Mouse (Mus musculus) E14TG2a.4 (cell line): Measurements from ENCODE around the gene Pla2g6.
A peak's percentile ranks its signal among the peaks of the same experiment; 100 is the strongest.

ENCODE experiments used
- H3K27me3 ChIP-seq: 2 replicates; pipeline ENCODE4 v1.6.1; 2014; ENCODE audit warnings: low read length, control low read depth; ENCODE audit not compliant: insufficient read depth
- H3K36me3 ChIP-seq: 2 replicates; pipeline ENCODE4 v1.6.1; 2014; ENCODE audit warnings: low read length, control low read depth; ENCODE audit not compliant: insufficient read depth
- H3K4me1 ChIP-seq: replicated peaks from 2 replicates; pipeline ENCODE4 v1.6.1; 2014; ENCODE audit warnings: low read depth, low read length, control low read depth
- H3K4me3 ChIP-seq: replicated peaks from 2 replicates; pipeline ENCODE4 v1.5.1; 2014; ENCODE audit warnings: mild to moderate bottlenecking, low read length
- H3K9me3 ChIP-seq: 2 replicates; pipeline ENCODE4 v1.6.1; 2014; ENCODE audit warnings: low read length, control low read depth
- CTCF ChIP-seq: conservative IDR thresholded peaks from 2 replicates; pipeline ENCODE4 v1.5.1; 2014; ENCODE audit warnings: low read length
- NANOG ChIP-seq: IDR thresholded peaks from 2 replicates; pipeline ENCODE4 v1.6.1; 2014; ENCODE audit warnings: borderline replicate concordance, low read length, mixed read lengths
- POU5F1 ChIP-seq: IDR thresholded peaks from 2 replicates; pipeline ENCODE4 v1.6.1; 2014; ENCODE audit warnings: low read length, borderline replicate concordance

Pla2g6 gene

DNA sequence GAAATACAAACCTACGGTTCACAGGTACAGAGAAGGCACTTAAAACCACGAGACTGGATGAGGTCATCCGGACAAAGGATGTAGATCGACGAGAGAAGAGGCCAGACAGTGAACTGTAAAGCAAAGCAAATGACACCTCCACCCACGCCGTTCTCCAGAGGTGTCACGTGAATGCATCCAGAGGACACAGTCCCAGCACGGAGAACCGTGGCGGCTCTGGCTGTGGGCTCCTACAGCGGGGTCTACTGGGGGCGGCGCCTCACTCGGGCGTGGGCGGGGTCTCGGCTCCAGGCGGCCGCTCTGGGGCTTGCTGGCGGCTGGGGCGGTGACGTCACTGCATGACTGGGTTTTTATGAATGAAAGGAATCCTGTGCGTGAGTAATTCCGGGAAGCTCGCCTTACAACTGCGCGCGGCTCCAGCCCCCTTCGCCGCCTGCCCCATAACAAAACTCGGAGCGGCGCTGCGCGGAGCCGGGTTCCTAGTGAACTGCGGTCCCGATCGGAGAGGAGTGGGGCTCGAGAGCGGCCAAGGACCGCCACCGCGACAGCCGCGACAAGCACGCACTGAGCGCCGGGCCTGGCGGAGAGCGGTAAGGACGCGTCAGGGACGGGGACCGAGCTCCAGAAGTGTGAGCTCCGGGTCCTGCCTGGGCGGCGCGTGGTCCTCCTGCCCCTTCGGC lies 19.1 kb upstream of the Pla2g6 start:
- TF ChIP-seq CTCF: no peak
- TF ChIP-seq NANOG: no peak
- no peak for TF ChIP-seq POU5F1
- Histone ChIP-seq H3K27me3 (peaks cover 27% of the 10 kb centered on the region), H3K36me3 (no peaks in the 10 kb centered on the region), H3K4me1 (peaks cover 63% of the 10 kb centered on the region), H3K4me3 (peak overlapping the region; percentile 98), H3K9me3 (no peaks in the 10 kb centered on the region)

DNA sequence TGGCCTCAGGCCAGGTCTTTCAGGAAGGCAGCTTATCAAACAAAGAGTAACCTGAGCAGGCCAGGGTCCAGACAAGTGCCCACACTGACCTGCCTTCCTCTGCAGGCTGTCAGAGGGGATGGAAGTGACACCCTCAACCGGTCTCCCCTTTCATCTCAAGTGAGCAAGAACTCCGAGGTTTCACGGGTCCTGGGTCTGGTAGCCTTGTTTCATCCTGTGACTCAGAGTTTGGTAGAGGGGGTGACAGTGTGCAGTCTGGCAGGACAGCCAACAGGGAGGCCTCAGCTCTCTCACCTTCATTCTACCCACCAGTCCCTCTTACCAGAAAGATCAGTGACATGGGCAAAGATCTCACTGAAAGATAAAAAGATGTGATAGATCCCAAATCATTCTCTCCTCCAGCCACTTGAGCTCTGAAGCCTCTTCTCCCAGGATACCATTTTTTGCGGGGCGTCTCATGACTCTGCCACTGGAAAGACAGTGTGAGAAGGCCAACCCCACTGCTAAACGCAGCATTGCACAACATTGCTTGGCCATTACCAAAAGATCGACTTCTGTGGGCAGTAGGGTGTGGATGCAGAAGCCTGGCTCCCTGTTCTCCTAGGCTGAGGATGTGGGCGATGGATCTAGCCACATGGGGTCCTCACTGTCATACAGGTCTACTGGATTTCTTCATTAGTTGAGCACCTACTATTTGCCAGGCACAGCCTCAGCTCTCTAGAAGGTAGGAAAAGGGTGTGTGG lies 18.0 kb upstream of the Pla2g6 start, which contains the start of gene Maff:
Maff (plus strand) TSS at position 571 of the 743 bp plus-strand sequence.
- no peaks in the 10 kb centered on the region for H3K36me3 ChIP-seq
- TF ChIP-seq POU5F1: no peak
- TF ChIP-seq CTCF: no peak
- TF ChIP-seq NANOG: no peak
- peaks cover 27% of the 10 kb centered on the region for H3K27me3 ChIP-seq
- peaks cover 4% of the 10 kb centered on the region; the same call in 1 of the 2 replicates for H3K9me3 ChIP-seq
- H3K4me3 ChIP-seq: peak within 1 kb of the TSS; percentile 98
- peaks cover 53% of the 10 kb centered on the region for H3K4me1 ChIP-seq

DNA sequence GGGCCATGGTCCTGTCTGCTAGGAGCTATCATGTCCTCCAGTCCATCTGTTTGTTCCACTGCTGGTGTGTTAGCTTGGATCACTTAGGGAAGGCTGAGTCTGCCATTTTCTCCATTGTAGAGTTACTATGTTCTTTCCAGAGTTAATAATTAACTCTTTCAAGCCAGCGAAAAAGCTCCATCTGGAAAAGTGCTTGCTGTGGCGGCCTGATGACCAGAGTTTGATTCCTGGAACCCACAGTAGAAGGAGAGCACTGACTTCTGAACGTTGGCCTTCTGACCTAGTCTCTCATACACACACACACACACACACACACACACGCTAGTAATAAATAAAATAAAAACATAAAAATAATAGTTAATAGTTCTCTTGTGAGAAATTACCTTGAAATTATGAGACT lies 16.4 kb upstream of the Pla2g6 start:
- Histone ChIP-seq H3K36me3 (no peaks in the 10 kb centered on the region), H3K4me1 (peaks cover 46% of the 10 kb centered on the region), H3K27me3 (peaks cover 25% of the 10 kb centered on the region), H3K4me3 (no peak overlapping the region), H3K9me3 (peaks cover 4% of the 10 kb centered on the region; the same call in 1 of the 2 replicates)
- TF ChIP-seq NANOG: no peak
- TF ChIP-seq POU5F1: no peak
- no peak for TF ChIP-seq CTCF

DNA sequence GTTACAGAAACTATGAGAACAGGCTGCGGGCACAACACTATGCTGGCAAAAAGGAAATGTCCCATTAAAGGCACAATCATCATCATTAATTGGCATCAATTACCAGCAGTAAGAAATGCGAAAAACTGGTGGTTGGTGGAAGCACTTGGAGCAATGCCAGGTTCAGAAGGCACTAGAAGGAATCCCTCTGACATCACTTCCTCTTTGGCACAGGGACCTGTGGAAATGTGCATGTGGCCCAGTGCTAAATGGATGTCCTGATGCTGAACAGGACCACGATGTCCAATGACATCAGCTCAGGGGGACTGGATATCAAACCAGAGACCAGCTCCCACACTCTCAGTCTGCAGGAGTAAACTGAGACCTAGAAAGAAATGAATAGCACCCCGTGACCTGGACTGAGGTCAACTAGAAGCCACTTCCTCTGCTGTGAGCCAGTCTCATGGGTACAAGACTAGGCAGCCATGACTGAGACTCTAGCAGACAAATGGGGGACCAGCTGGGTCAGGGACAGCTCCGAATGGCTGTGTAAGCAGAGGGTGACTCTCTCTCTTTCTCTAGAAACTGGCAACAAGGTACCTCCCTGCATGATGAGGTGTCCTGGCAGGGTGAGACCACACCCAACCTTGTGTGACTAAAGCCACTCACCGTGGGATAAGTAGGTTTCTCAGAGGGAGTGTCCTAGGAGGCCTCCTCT lies 14.6 kb upstream of the Pla2g6 start:
- peaks cover 33% of the 10 kb centered on the region for H3K4me1 ChIP-seq
- TF ChIP-seq CTCF: no peak
- TF ChIP-seq NANOG: no peak
- no peak for TF ChIP-seq POU5F1

DNA sequence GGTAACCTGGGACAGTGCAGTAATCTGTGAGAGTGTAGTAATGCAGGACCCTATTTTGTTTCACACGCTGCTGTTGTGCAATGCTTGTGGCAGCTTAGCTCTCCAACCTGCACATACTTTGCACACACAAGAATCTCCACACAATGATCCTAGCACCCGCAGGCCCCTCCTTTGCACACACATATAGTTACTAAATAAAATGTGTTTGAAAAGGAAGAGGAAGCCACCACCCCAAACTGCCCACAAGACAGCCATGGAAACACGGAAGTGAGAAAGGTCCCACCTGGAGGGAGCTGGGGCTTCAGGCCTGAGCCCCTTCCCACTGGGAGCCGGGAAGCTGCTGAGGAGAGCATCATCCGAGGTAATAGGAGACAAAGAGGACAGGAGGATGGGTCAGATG lies 10.8 kb upstream of the Pla2g6 start:
- Histone ChIP-seq H3K9me3 (peaks cover 4% of the 10 kb centered on the region; the same call in 1 of the 2 replicates), H3K4me3 (no peak overlapping the region), H3K27me3 (no peaks in the 10 kb centered on the region), H3K4me1 (peaks cover 41% of the 10 kb centered on the region), H3K36me3 (no peaks in the 10 kb centered on the region)
- no peak for TF ChIP-seq CTCF
- TF ChIP-seq NANOG: no peak
- no peak for TF ChIP-seq POU5F1

More for the DNA sequence above, 14.6 kb upstream of the Pla2g6 start:
- Histone ChIP-seq H3K4me3 (no peak overlapping the region), H3K9me3 (peaks cover 4% of the 10 kb centered on the region; the same call in 1 of the 2 replicates), H3K27me3 (peaks cover 10% of the 10 kb centered on the region), H3K36me3 (no peaks in the 10 kb centered on the region)

DNA sequence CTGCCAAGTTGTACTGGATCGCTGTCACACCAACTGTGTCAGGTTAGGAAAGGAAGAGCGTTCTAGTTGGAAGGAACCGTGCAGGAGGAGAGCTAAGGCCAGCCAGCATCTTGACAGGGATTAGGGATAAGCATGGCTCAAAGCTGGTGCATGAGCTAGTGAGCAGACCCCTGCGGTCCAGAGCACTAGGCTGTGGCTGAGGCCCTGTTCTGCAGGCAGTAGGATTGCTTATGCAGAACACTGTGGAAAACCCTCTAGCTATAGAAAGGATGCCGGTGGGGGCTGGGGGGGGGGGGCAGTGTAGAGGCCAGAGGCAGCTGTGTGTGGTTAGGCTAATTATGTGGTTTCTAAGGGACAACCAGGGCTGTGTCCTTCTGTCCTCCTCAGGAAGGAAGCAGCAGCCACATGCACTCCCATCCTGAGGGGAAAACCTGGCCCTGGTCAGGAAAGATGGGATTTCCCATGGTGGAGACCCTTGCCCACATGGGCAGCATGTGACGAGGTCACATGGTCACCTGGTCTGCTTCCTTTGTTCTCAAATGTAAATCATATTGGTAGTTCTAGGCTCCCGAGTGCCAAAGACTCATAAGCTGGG lies 7.0 kb upstream of the Pla2g6 start:
- Histone ChIP-seq H3K4me1 (peaks cover 62% of the 10 kb centered on the region), H3K4me3 (no peak overlapping the region; the same call in 1 of the 2 replicates), H3K9me3 (no peaks in the 10 kb centered on the region), H3K27me3 (no peaks in the 10 kb centered on the region), H3K36me3 (no peaks in the 10 kb centered on the region)
- TF ChIP-seq POU5F1 (no peak), CTCF (no peak), NANOG (no peak)

DNA sequence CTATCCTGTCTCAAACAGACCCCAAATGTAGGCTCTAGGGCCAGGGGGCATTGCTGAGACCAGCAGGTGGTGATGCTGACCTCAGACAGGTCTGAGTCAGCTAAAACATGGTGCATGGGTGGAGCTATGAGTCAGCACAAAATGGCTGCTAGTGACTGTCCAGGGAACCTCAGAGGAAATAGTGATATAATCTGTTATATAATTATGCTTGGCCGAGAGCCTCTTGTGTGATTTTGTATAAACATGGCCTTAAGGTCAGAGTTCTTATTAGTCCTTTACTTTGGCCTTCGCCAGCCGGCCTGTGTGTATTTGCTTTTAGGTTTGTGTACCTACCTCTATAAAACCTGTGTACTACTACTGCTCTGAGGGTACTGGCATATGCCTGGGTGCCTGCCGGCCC lies 5.2 kb upstream of the Pla2g6 start:
- Histone ChIP-seq H3K9me3 (no peaks in the 10 kb centered on the region), H3K4me3 (0 out of 2 replicates have a peak overlapping the region, but pooled peaks have one; percentile 3), H3K36me3 (no peaks in the 10 kb centered on the region), H3K4me1 (peaks cover 66% of the 10 kb centered on the region), H3K27me3 (no peaks in the 10 kb centered on the region)
- no peak for TF ChIP-seq POU5F1
- no peak for TF ChIP-seq CTCF
- TF ChIP-seq NANOG: no peak

DNA sequence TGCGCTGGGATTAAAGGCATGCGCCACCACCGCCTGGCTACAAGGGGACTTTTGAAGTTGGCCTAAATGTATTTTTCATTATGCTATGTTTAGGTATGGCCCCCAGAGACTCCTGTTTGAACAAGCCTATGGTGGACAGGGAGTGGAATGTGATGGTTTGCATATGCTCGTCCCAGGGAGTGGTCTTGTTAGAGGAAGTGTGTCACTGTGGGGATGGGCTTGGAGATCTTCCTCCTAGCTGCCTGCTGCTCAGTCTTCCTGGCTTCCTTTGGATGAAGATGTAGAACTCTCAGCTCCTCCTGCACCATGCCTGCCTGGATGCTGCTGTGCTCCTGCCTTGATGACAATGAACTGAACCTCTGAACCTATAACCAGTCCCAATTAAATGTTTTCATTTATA lies 2.3 kb upstream of the Pla2g6 start:
- H3K36me3 ChIP-seq: peaks cover 3% of the 10 kb centered on the region
- peaks cover 80% of the 10 kb centered on the region for H3K4me1 ChIP-seq
- no peaks in the 10 kb centered on the region for H3K9me3 ChIP-seq
- no peak overlapping the region for H3K4me3 ChIP-seq
- no peaks in the 10 kb centered on the region for H3K27me3 ChIP-seq
- TF ChIP-seq POU5F1 (no peak), NANOG (no peak), CTCF (no peak)
